Mouse (Mus musculus) thymus, adult 2 months (tissue): ENCODE measurements at regions not wholly inside any gene's neighbourhood (a gene's known extent, or its start where the extent isn't known, plus 50 kb on each side); places are given as distances from the start of the nearest gene placed in this dataset.

Experiments used
- DNase-seq: peaks from one replicate; pipeline ENCODE4 v3.0.0; 2021
- H3K27ac ChIP-seq: fragments of 200-500 bp; 2 replicates; pipeline ENCODE4 v1.5.1; 2012; ENCODE audit warnings: low read length, control low read depth; ENCODE audit not compliant: control insufficient read depth, insufficient read depth
- H3K27me3 ChIP-seq: fragments of 200-500 bp; 2 replicates; pipeline ENCODE4 v1.6.1; 2012; ENCODE audit warnings: mild to moderate bottlenecking, low read length, moderate library complexity, mixed read lengths; ENCODE audit not compliant: control insufficient read depth, insufficient read depth
- H3K36me3 ChIP-seq: fragments of 200-500 bp; 2 replicates; pipeline ENCODE4 v1.6.1; 2012; ENCODE audit warnings: mild to moderate bottlenecking, low read length, moderate library complexity; ENCODE audit not compliant: control insufficient read depth, insufficient read depth
- H3K4me1 ChIP-seq: fragments of 200-500 bp; replicated peaks from 2 replicates; pipeline ENCODE4 v1.6.1; 2012; ENCODE audit warnings: low read length; ENCODE audit not compliant: control insufficient read depth, insufficient read depth
- H3K4me3 ChIP-seq: fragments of 200-500 bp; 2 replicates; pipeline ENCODE4 v1.5.1; 2012; ENCODE audit warnings: mild to moderate bottlenecking, low read length, control low read depth, moderate library complexity; ENCODE audit not compliant: control insufficient read depth, insufficient read depth
- CTCF ChIP-seq: fragments of 200-500 bp; IDR thresholded peaks from 2 replicates; pipeline ENCODE4 v1.5.1; 2012; ENCODE audit warnings: mild to moderate bottlenecking, control low read depth, low read length, moderate library complexity, borderline replicate concordance; ENCODE audit not compliant: control insufficient read depth, poor library complexity, insufficient read depth; ENCODE audit errors: extremely low read depth
- POLR2A ChIP-seq: fragments of 200-500 bp; IDR thresholded peaks from 2 replicates; pipeline ENCODE4 v1.6.1; 2012; ENCODE audit warnings: mild to moderate bottlenecking, low read length, control low read depth, moderate library complexity; ENCODE audit not compliant: control insufficient read depth, poor library complexity, insufficient read depth; ENCODE audit errors: extremely low read depth
- WGBS: fragments of 180-500 bp; shearing (Covaris S2); methylation state at CpG from one replicate; pipeline ENCODE4 v1.1.7; 2018; 5-methylcytosine and 5-hydroxymethylcytosine counted together

DNA sequence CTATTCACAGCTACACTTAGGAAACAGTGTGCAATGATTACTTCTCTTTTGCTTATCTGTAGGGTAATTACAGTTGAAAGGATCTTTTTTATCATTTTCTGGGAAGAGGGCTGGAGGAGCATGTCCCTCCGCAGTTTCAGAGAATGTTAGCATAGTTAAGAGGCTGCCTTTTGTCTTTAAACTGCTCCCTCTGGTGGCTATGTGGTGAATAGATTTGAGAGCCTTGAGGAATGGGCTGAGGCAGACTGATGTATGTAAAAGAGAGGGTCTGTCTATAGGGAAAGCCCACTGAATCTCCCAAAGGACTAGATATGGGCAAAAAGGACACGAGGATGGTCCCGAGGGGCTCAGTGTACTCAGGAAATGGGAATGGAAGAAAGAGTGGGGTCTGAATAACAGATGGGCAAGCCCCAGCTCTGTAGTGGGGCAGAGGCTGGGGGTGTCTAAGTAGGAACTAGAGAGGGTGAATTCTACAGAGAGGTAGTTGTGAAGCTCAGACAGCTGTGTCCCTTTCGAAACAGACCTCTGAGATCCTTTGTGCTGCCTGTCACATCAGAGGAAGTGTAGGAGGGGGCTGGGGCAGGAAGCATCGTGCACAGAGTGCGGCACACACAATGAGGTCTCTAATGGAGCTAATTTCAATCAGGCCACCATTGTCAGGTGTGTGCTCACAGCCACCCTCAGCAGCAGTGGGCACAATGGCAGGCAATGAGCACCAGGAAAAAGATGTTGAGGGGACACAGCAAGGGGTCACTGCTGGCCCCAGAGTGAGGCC, 104.0 kb upstream of the Gm14444 start:
- Histone ChIP-seq H3K27ac (no peak overlapping the region), H3K27me3 (no peaks in the 10 kb centered on the region), H3K4me1 (no peaks in the 10 kb centered on the region), H3K36me3 (no peaks in the 10 kb centered on the region), H3K4me3 (no peak overlapping the region)
- WGBS = 37% methylated on average over 6 of the region's 6 CpGs
- DNase-seq = peak; percentile 31
- TF ChIP-seq CTCF (no peak), POLR2A (no peak)

DNA sequence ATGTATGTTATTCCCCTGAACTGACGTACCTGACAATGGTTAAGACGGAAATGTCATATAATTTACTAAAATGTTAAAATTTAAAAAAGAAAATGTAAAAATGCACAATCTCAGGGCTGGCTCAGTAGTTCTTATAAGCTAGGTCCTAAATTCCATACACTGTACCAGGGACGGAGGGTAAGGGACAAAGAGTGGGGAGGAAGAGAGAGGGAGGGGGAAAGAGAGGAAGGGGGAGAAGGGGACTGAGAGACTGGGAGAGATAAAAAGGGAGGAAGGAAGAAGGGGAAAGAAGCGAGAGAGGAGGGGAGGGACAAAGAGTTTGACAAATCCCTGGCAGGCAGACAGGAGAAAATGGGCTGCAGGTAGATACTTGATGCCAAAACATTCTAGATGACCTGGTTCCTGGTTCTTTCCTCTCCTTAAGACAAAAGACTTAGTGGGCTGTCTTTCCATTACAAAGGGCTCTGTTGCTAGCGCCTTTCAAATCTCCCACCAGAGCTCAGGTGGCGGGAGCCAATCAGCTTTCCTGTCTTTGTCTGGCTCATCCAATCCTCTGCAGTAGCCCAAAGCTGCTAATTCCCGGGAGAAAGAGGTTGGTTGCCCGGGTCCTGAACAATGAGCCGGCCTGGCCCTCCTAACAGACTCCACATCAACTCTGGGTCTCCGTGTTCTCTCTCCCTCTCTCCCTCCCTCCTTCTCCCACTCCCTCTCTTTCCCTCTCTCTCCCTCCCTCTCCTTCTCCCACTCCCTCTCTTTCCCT, 92.7 kb upstream of the Gm14444 start:
- Histone ChIP-seq H3K27me3 (no peaks in the 10 kb centered on the region), H3K27ac (no peak overlapping the region), H3K36me3 (no peaks in the 10 kb centered on the region), H3K4me3 (no peak overlapping the region), H3K4me1 (no peaks in the 10 kb centered on the region)
- no peak for TF ChIP-seq POLR2A
- no peak for TF ChIP-seq CTCF
- no peak for DNase-seq
- WGBS = 47% methylated on average over 10 of the region's 10 CpGs

DNA sequence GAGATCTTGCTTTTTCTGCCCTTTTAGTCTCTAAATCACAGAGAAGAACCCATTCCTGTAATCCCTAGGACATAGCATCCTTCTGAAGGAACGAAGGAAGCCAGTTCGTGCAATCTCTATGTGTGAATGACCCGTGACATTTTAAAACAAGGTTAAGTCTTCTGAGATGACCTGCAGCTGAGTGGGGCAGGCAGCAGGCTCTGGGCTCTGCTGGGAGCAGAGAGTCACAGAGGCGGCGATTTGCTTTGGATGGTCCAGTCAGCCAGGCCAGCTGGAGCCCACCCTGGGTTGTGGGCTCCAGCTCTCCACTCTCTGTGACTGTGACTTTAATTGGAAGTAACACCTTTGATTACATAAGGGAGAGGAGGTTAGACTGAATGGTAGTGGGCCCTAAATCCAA, 92.1 kb upstream of the Gm14444 start:
- H3K4me3 ChIP-seq = no peak overlapping the region
- no peaks in the 10 kb centered on the region for H3K4me1 ChIP-seq
- H3K27ac ChIP-seq = no peak overlapping the region
- WGBS = 82% methylated on average over 5 of the region's 5 CpGs
- TF ChIP-seq CTCF (no peak), POLR2A (no peak)
- no peaks in the 10 kb centered on the region for H3K36me3 ChIP-seq
- DNase-seq = no peak
- H3K27me3 ChIP-seq = no peaks in the 10 kb centered on the region

DNA sequence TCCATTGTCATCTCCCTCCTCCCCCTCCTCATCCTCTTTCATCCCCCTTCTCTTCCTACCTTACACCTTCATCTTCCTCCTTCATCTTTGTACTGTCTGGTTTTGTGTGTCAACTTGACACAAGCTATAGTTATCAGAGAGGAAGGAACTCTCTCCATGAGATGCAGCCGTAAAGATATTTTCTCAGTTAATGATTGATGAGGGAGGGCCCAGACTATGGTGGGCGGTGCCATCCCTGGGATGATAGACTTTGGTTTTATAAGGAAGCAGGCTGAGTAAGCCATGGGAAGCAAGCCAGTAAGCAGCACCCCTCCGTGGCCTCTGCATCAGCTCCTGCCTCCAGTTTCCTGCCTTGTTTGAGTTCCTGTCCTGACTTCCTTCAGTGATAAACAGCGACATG, 87.8 kb upstream of the Gm14444 start:
- H3K4me3 ChIP-seq = no peak overlapping the region
- no peaks in the 10 kb centered on the region for H3K27me3 ChIP-seq
- H3K4me1 ChIP-seq = no peaks in the 10 kb centered on the region
- H3K27ac ChIP-seq = no peak overlapping the region
- TF ChIP-seq CTCF = no peak
- WGBS = 48% methylated on average over 4 of the region's 4 CpGs
- DNase-seq = no peak
- H3K36me3 ChIP-seq = no peaks in the 10 kb centered on the region

DNA sequence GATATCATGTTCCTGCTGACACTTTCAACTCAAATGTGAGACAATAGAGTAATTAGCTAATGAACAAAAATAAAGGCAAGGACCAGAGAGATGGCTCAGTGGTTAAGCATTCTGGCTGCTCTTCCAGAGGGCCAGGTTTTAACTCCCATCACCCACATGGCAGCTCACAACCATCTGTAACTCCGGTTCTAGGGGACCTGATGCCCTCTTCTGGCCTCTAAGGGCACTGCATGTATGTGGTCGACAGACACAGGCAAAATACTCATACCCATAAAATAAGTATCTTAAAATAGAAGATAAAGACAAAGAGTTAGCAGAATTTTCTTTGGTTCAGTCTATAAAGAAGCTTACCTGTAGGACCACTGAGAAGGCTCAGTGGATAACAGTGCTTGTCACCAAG, 80.3 kb upstream of the Gm14444 start:
- DNase-seq = peak; percentile 10
- Histone ChIP-seq H3K27me3 (no peaks in the 10 kb centered on the region), H3K4me3 (no peak overlapping the region), H3K27ac (no peak overlapping the region), H3K4me1 (no peaks in the 10 kb centered on the region), H3K36me3 (no peaks in the 10 kb centered on the region)
- TF ChIP-seq POLR2A (no peak), CTCF (no peak)
- WGBS = 60% methylated on average over 2 of the region's 2 CpGs

DNA sequence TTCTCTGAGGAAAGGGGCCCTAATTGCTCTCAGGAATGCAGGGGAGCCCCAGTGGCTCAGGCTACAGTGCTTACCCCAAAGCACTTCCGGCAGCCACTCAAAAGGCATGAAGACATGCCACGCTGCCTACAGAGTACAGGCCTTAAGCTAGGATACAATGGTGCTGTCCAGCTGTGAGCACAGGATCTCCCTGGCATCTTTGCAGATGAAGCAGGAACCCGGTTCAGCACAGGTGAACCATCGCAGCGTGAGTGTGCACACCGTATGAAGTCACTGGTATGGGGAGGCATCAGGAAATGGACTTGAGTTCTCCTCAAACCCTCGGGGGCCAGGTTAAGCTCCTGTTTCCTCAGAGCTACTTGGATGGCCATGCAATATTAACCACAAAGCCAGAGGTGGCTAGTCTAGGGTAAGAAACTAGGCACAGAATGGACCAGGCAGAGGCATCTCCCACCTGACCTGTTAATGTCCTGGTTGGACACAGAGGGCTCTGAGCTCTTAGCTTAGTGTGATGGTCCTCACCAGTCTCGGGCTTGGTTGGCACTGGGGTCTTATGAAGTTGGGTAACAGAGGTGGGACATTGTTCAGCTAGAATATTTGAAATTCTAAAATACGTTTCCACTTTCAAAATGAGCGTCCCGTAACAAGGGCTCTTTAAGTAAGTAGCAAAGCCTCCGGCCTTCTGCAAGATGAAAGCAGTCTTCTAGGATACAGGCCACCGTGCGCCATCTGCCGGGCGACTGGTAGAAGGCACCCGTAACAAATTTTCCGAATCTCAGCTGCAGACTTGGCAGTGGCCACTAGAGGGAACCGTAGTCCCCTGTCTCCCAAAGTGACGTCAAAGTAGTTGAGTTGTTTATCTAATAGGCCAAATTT, 77.7 kb upstream of the Gm14444 start:
- no peak overlapping the region for H3K4me3 ChIP-seq
- 32% methylated on average over 20 of the region's 20 CpGs for WGBS

More for the DNA sequence above, 77.7 kb upstream of the Gm14444 start:
- no peaks in the 10 kb centered on the region for H3K36me3 ChIP-seq
- TF ChIP-seq CTCF (peak; percentile 94), POLR2A (no peak)
- H3K27ac ChIP-seq = no peak overlapping the region
- no peaks in the 10 kb centered on the region for H3K4me1 ChIP-seq
- peak; percentile 67 for DNase-seq
- no peaks in the 10 kb centered on the region for H3K27me3 ChIP-seq
